Mouse (Mus musculus) bone marrow macrophage, adult 2 months (primary cell): ENCODE measurements around the gene Zfp46. TPM values are rescaled to one million over a fixed set of nuclear protein-coding genes. Genes with fewer than 3 reads are reported as not detected.

Experiments used
- H3K27ac ChIP-seq: 2 replicates; pipeline ENCODE4 v1.5.1; 2012; ENCODE audit warnings: low read depth, low read length; ENCODE audit not compliant: insufficient read depth
- H3K4me1 ChIP-seq: 2 replicates; pipeline ENCODE4 v1.6.1; 2012; ENCODE audit warnings: low read length; ENCODE audit not compliant: control insufficient read depth, insufficient read depth
- H3K4me3 ChIP-seq: 2 replicates; pipeline ENCODE4 v1.5.1; 2012; ENCODE audit warnings: mild to moderate bottlenecking, low read length, moderate library complexity; ENCODE audit not compliant: insufficient read depth
- CTCF ChIP-seq: IDR thresholded peaks from 2 replicates; pipeline ENCODE4 v1.5.1; 2012; ENCODE audit warnings: low read depth, mild to moderate bottlenecking, low read length, moderate library complexity
- POLR2A ChIP-seq: IDR thresholded peaks from 2 replicates; pipeline ENCODE4 v1.6.1; 2012; ENCODE audit warnings: mild to moderate bottlenecking, low read depth, low read length, borderline replicate concordance
- polyA plus RNA-seq: library from polyadenylated mRNA; stranded (reverse); fragments of >200 nt; gene quantifications from 2 replicates; pipeline ENCODE4 v1.2.4, GENCODE M21; 2012; ENCODE audit not compliant: missing spikeins, insufficient read depth, insufficient read length

The Zfp46 gene
- polyA plus RNA-seq, 1 experiment = 8.0 TPM

DNA sequence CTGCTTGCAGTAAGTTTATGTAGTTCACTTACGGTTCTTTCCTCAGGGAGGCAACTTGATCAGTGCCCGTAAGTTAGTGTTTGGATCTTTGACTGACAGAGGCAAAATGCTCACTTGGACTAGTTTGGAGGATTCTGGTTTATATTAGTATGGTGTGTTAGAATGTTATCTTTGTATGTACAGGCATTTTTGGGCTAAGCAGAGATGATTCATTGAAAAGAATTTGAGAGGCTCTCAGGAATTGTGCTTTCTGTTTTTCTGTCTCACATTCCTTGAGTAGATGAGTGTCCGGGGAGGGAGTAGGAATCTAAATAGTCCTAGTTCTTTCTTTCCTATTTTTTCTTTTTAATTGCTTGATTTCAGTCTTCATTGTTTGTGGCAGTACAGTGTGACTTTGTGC is 48.7 kb downstream of the Zfp46 start:
- H3K4me3 ChIP-seq = no peak overlapping the region
- no peak overlapping the region for H3K27ac ChIP-seq
- H3K4me1 ChIP-seq = no peaks in the 10 kb centered on the region
- TF ChIP-seq CTCF = no peak
- TF ChIP-seq POLR2A = no peak

DNA sequence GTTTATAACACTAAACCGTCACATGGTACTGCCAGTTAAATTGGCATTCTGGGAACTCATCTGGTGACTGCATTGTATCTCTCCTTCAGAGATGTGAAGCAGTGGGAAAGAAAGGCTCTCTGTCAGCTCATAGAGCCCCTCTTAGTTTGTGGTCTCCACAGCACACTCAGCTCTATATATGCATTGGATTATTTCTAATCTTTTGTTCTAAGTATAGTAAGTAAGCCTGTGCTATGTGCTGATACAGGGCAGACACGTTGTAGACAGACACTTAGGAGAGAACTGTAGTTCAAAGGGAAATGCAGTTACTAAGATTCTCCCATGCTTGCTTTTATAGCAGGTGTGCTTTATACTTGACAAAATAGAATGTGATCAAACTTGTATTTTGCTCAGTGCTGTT is 50.6 kb downstream of the Zfp46 start:
- H3K27ac ChIP-seq = no peak overlapping the region
- no peak overlapping the region for H3K4me3 ChIP-seq
- no peak for TF ChIP-seq CTCF
- no peak for TF ChIP-seq POLR2A
- H3K4me1 ChIP-seq = no peaks in the 10 kb centered on the region

DNA sequence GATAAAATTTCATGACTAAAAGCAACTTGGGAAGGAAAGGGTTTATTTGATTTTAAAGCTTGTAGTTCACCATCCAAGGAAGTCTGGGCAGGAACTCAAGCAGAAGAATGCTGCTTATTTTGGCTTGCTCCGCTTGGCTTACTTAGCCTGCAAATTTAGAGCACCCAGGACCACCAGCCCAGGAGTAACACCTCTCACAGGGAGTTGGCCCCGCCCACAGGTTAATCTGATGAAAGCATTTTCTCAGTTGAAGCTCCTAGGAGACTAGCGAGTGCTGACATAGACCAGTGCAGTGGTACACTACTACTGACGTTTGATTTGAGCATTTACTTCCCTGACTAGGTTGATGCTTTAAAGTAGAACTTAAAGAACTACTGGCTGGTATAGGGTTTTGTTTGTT is 52.6 kb downstream of the Zfp46 start:
- Histone ChIP-seq H3K4me1 (no peaks in the 10 kb centered on the region), H3K4me3 (no peak overlapping the region), H3K27ac (no peak overlapping the region)
- TF ChIP-seq POLR2A (no peak), CTCF (no peak)

Other genes with a start within 250 kb of the Zfp46 start
- gene Rpl11, start 231.3 kb upstream of the Zfp46 start, polyA plus RNA-seq = 1,501 and 1,718 TPM in 2 replicates
- gene Id3, start 141.2 kb upstream of the Zfp46 start, polyA plus RNA-seq = 7.7 and 8.4 TPM in 2 replicates
- gene E2f2, start 112.3 kb upstream of the Zfp46 start, polyA plus RNA-seq = 20.0 and 20.8 TPM in 2 replicates
- 0.37 and 0.78 TPM in 2 replicates for gene Asap3, start 78.3 kb upstream of the Zfp46 start, polyA plus RNA-seq
- gene Tcea3, start 37.0 kb upstream of the Zfp46 start, polyA plus RNA-seq = 6.9 and 7.8 TPM in 2 replicates
- gene Hnrnpr, start 26.3 kb downstream of the Zfp46 start, polyA plus RNA-seq = 57.9 and 62.2 TPM in 2 replicates
- not detected in 2 replicates for gene Htr1d, start 138.8 kb downstream of the Zfp46 start, polyA plus RNA-seq
- gene 6030445D17Rik, start 177.6 kb downstream of the Zfp46 start, polyA plus RNA-seq = not detected in 2 replicates
- gene Luzp1, start 185.1 kb downstream of the Zfp46 start, polyA plus RNA-seq = 11.9 and 17.2 TPM in 2 replicates